Mouse (Mus musculus) right cerebral cortex, postnatal 36 days (tissue): ENCODE measurements around the gene Gm28539.

ENCODE experiments used
- DNase-seq, 2 experiments: peaks; one replicate each; pipeline ENCODE4 v3.0.0; 2022; ENCODE audit warnings: low spot score in 2 of 2, mixed read lengths in 1 of 2

The Gm28539 gene

DNA sequence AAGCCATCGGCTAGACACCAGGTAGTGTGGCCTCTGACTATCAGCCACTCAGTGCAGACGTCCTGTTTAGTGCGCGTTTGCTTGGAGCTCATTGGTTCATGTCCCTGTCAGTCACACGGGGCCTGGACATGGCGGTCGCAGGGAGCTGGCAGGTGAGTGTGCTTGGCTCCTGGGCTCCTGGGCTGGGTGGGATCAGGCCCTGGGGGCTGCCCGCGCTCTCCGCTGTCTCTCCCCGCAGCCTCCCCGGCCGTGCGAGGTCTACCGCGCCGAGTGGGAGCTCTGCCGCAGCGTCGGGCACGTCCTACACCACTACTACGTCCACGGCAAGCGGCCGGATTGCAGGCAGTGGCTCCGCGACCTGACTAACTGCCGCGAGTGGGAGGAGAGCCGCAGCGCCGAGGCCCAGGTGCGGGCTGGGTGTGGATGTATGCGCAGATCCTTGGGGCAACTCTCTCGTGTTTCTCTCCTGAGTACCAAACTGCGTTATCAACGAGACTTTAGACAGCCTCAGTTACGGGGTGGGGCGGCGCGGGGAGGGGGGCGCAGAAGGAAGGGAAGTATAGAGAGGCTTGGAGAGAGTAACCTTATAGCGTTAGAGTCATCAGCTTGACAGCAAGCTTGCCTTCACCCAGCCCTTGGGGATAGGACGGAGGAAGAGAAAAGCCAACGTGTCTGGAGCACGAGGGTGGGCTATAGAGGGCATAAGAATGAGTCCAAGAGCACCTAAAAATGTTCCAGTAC, at the start of gene Gm28539, which contains the start of gene 2510002D24Rik:
Gene Gm28539 (plus strand): TSS at position 117 of the 741 bp plus-strand sequence.
Gene 2510002D24Rik (plus strand): TSS at position 111 of the 741 bp plus-strand sequence.
- peak; percentile 92 to 94 for DNase-seq

DNA sequence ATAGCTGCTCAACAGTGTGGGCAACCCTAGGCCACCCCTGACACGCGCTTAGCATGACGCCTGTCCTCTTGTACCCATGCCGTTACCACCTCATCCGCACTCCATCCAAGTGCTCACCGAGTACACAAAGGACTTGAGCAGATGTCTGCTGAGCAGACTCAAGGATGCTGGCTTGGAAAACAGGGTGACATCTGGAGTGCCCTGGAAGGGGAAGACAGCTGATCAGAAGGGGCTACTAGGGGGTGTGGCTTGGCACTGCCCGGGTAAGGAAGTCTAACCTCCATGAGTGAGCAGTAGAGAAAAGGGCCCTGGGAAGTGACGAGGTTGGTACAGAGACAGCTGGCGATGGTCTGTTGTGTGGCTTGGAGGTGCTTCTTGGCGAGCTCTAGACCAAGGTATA, 49.7 kb upstream of the Gm28539 start:
- DNase-seq: no peak

DNA sequence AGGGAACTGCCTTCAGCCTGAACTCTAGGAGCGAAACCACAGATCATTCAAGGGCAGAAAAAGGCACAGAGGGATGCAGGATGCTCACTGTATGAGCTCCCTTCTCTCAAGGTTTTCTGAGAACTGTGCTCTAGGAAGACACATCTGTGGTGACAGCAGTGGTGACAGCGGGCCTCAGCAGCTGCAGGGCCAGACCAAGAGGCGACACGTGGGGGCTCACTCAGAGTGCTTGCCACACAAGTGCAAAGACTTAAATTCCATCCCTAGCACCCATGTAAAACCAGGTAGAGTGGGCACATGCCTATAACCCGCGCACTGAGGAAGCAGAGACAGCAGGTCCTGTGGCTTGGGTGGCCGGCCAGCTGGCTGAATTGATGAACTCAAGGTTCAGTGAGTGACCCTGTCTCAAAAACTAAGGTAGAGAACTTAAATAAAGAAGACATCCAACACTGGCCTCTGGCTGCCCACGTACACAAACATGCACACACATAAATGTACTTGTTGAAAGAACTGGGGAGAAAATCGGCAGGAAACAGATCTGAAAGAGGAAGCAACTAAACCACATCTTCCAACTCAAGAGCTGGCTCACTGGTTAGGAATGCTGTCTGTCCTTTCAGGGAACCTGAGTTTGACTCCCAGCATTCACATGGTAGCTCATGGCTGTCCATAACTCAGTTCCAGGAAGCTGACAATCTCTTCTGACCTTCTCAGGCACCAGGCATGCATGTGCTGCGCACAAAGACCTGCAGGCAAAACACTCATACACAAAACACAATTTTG, 47.6 kb upstream of the Gm28539 start:
- no peak for DNase-seq

DNA sequence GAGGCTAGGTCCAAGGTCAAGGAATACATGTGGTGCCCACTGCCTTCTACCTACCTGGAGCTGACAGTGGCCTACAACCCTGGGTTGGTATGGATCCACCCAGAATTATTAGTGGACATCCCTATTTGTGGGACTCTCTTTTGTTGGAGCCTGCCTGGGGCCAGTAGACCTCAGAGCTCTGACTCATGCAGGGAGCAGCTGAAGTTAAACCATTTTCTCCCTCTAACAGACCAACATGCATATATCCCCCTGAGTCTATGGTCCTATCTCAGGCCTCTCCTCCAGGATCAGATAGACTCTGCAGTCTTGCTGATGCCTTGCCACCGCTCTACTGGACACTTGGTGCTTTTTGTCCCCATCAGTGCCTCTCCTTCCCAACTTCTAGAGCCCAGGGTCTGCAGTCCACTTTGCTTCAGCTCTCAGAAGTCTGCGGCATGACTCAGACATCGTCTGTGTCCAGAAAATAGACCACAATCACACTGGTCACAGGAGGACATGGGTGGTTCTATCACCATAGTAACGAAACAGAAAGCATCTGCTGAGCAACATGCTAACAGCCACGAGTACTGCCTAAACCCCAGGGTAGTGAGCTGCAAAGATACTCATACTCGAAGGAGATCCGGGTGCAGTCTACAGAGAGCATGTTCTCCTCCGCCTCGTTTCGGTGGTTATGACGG, 41.0 kb upstream of the Gm28539 start:
- DNase-seq: peak; percentile 20 to 29

DNA sequence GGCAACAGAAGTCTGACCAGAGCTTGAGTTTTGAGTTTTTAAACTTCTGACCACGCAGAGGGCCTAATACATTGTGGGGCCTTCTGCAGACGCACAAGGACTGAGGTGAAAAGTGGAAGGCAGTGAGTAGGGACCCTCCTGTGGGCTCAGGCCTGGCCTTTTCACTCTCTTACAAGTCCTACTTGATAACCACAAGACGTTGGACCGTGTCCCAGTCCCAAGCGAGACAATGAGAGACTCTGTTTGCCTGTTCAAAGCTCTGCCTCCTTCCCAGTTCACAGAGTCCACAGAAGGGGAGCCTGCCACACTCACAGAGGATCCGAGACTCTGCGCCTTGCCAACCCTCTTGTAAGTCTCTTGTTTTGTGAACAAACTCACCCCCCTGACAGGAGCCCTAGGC, 39.7 kb upstream of the Gm28539 start:
- DNase-seq: no peak

DNA sequence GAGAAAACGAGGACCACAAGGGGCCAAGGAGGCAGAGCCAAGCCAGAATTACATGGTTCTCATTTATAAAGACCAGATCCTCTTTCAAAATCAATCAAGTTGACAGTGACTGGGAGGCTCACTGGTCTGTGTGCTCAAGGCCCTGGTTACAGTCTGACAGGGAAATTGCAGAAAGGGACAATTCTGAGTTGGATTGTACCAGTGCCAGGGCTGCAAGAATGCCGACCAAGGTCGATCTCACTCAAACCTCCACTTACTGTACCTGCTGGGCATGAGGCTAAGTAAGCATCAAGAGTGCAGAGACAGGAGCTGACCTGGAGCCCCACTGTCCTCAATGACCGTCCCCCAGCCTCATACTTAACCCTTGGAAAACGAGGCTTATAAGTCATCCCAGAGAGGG, 38.2 kb upstream of the Gm28539 start:
- no peak for DNase-seq

DNA sequence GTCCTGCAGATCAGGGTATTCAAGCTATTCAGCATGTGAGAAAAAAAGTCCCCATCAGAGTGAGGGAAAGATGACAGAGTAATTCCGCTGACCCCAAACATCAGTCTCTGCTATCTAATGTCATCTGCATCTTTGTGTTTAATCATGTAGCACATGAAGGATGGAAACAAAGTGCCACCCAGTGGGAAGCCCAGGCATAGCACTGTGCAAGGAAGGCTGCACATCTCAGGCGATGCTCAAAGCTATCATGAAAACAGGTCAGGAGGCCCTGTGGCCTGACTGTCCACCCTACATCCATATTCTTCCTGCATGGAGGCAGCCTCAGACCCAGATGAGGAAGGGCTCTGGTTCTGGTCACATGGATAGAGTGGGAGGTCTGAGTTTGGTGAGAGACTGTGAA, 37.5 kb upstream of the Gm28539 start:
- peak; percentile 44 to 64 for DNase-seq

DNA sequence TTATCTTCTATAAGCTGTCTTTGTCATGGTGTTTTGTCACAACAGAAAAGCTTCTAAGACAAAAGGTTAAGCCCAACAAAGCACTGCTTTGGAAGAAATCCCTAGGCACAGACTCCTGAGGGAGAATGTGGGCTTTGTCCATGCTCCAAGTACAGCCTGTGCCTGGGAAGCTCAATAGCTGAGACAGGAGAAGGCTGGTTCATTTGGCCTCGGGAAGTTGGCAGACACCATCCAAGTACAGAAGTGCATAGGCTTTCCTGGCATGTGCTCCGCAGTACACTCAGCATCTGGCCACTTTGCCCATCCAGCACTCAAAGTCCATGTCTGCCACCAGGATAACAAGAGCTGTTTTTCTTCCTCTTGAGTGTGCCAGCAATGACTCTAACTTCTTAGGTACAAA, 30.6 kb upstream of the Gm28539 start:
- DNase-seq: no peak

DNA sequence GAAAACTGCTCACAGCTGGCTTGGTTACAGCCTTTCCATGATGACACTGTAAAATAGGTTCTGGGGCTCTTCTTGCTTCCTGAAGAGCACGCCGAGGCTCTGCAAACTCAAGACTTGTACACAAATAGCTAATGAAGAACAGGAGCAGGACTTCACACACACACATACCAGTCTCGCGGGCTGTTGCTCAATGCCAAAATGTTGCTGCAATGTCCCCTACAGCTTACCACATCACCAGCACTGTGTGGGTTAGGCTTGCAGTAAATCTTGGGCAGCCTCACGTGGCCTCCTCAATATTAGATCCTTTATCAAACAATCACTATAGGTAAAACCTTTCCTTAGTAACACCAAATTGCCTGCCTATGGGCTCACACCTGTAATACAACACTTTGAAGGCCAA, 27.4 kb upstream of the Gm28539 start:
- DNase-seq: no peak

DNA sequence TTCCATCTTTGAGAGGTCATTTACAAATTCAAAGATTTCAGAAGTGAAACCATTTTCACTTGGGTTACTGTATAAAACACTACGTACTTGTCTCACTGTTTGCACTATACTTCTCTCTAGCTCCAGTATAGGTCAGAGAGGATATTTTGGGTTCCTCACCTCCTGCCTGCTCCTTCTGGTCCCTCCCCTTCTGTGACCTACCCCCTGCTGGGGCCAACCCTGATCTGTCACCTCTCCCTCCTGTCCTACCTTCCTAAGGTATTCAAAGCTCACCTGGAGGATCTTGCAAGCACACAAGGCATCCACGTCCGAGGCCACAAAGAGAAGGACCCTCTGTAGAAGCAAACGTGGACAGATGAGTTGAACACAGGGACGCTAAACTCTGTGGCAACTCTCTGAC, 25.4 kb upstream of the Gm28539 start:
- DNase-seq: no peak

DNA sequence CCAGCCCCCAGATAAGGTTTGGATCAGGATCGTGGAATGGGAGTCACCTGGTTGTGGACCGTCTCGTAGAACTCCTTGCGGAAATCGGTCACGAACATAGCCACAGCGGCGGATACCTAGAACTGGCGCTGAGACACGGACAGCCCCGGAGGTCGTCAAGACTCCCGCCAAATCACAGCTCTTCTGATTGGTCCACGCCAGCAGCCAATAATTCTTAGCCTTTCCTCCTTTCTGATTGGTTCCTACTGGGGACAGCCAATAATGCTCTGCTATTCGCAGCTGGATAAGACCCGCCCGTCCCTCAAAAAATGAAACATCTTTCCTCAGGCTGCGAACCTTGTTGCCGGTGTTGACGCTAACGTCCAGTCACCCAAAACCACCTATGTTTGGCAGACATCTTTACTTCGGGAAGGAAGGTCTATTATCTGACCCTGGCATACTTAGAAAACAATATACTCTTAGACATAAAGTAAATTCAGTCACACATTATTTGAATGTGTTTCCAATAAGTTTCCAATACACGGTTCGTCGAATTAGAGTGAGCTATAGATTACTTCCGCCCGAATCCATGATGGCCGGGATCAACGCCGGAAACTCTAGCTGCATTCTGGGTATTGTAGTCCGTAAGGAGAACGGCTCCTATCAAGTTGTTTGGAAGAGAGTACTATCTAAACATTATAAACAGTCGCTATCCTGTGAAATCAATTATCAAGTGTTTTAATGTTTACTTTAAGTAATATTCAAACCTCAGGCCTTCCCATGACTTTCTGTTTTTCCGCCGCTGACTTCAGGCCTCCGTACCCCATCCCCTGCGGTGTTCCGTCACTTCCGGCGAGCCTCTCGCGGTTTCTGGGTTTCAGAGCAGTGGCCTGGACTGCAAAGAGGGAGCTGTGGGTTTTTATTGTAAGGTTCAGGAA, 24.7 kb upstream of the Gm28539 start, which contains the start of the genes Ufd1 and Cdc45:
Gene Ufd1 (plus strand): TSS at position 312 of the 917 bp plus-strand sequence.
Gene Cdc45 (minus strand): TSS at position 520 of the 917 bp plus-strand sequence.
- peak; percentile 80 to 91 for DNase-seq

DNA sequence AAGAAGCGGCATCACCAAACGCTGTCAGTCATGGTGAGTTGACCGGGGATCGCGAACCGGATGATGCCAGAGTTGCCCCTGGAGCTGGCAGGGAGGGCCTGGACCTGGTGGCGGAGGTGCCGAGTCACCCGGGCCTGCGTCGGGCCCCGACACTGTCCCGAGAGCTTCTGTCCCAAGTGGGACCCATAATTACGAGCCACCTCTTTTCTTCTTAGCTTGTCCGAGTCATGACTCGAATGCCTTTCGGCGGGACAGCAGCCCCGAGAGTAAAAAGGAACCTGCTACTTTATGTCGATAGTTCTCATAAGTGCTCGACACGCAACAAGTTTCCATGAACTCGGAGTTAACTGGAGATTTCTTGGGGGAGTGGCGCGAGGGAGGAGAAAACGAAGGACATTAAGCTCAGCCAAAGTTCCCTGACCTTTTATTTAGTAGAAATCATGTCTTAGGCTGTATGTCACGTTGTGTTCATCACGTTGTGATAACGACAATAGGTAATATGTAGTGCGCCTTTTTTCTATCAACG, 23.9 kb upstream of the Gm28539 start:
- no peak for DNase-seq

DNA sequence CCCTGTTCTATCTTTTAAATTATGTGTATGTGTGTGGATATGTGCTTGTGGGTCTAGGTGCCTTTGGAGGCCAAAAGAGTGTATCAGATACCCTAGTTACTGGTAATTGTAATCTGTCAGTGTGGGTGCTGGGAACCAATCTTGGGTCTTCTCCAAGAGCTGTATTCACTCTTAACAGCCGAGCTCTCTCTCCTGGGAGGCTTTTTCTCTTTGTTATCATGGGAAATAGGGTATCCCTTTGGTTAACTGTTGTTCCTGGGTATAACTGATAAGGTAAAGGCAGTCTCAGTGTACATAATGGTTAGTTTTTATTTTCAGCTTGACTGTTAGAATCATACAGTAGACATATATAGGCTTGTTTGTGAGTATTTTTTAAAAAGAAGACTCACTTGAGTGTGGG, 14.0 kb upstream of the Gm28539 start:
- no peak for DNase-seq

DNA sequence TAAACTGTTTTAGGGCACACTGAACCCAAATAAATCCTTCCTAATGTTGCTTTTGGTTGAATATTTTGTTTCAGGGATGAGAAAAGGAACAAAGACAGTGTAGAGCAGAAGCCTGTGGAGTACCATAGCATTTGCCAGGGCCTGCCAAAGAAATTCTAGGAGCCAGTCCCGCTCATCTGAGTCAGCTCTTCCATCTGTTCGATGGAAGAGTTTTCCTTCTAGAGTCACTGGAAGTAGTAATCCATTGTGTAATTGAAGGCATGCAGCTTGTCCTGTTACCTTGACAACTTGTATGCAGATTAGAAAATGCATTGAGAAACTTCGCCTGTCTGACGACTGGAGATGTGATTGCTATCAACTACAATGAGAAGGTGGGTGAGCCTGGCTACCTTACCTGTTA, 13.5 kb upstream of the Gm28539 start:
- peak; percentile 15 to 18 for DNase-seq

DNA sequence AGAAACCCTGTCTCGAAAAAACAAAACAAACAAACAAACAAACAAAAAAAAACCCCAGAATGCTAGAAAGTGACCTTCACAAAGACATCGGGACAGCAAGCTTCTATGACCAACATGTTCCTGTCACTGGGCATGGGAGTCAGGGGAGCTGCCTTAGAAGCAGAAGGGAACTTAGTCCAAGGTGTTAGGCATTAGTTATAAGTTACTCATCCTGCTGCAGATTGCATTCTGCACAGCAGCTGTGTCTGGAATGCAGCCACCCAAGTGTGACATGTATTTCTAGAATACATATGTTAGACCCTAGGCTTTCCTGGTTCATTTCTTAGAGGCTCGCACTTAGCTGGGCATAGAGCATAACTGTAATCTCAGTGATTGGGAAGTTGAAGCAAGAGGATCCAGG, 7.8 kb upstream of the Gm28539 start:
- DNase-seq: no peak

DNA sequence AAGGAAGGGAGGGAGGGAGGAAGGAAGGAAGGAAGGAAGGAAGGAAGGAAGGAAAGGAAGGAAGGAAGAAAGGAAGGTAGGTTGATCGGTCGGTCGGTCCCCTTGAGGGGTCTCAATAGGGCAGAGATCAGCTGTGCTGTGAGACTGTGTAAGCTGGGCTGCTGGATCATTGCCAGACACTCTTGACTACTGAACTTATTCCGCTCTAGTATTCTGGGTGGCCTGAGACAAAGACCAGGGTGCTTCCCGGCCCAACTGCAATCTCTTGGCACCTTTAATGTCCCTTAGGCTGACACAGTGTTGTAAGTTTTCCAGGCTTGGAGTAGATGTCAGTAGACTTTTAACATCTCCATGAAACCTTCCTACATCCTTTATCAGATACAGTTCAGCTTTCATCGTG, 7.3 kb upstream of the Gm28539 start:
- DNase-seq: no peak

DNA sequence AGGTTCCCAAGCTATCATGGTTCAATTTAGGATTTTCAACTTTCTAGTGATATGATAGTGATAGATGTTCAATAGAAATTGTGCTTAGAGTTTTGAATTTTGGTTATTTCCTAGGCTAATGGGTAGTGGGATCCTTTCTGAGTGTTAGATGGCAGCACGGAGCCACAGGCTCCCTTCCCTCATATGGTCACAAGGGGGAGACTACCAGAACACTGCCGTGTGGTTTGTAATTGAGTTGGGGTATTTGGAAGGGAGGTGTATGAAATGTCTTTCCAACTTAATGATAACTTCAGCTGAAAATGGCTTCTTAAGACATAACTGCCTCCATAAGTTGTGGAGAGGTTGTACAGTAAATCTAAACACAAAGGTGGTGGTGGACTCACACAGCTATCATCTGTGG, 2.9 kb upstream of the Gm28539 start:
- no peak for DNase-seq

DNA sequence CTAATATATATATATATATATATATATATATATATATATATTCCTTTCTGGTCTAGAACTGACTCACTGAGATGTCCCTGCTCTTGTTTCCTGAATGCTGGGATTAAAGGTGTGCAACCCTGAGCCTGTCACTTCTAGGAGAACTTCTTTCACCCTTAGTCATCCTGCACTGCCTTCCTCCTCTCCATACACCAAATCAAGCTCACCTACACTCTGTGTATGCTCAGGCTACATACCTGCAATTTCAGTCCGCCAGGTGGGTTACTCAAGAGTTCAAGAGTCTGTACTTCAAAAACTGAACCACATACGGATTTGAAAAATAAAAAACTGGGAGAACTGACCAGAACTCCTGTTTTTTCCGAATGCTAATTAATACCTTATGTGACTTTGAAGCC, 314 bp upstream of the Gm28539 start:
- DNase-seq: no peak

DNA sequence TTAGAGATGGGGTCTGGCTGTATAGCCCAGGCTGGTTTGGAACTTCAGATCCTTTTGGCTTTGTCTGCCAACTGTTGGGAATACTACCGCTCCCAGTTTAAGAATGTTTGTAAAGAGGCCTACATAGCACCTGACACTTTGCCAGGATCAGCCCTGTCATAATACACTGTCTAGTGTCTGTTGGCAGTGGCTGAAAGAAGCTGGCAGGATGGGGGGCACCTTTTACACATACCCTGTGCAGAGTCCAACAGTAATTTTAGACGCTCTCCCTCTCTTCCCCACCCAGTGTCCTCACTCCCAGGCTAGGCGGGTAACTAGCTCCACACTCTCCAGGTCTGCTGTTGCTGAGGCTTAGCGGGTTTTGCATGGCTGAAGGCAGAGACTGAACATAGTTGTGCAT, 2.0 kb downstream of the Gm28539 start:
- DNase-seq: no peak

DNA sequence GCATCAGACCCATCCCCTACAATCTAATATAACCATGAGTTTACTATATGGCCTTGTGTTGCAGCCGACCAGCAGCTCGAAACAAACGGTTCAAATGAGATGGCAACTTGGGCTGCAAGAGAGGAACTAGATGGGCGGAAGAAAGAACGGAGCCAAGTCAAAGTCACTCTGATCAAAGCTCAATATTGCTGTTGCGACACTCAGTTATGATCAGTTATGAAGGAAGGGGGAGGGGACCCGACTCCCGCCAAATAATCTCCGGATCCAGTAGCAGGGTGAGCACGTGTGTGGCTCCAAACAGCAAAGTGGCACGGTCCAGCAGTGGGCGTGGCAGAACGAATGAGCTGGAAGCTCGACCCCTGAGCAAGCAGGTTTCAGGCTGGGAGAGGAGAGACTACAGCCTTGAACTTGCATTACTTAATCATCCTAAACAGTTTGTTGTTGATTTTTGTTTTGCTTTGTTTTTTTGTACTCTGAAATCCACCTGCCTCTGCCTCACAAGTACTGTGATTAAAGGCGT, 10.0 kb downstream of the Gm28539 start:
- no peak for DNase-seq
